Mouse (Mus musculus) heart, embryonic 12.5 days (tissue): ENCODE data around the gene Nthl1. TPM values are rescaled to one million over a fixed set of nuclear protein-coding genes. Genes with fewer than 3 reads are reported as not detected.
A peak's percentile ranks its signal among the peaks of the same experiment; 100 is the strongest.

ENCODE experiments used
- ATAC-seq: fragments of 200-750 bp; cut with Nextera tagmentation; 2 replicates; pipeline ENCODE4 v1.8.0; 2017; ENCODE audit warnings: moderate TSS enrichment, moderate library complexity; ENCODE audit not compliant: insufficient number of reproducible peaks, low FRiP score
- H3K27ac ChIP-seq: fragments of 300-500 bp; sonication (generic); 2 replicates; pipeline ENCODE4 v1.5.1; 2016; ENCODE audit warnings: mild to moderate bottlenecking, moderate library complexity; ENCODE audit not compliant: poor library complexity, severe bottlenecking
- H3K27me3 ChIP-seq: fragments of 300-500 bp; sonication (generic); replicated peaks from 2 replicates; pipeline ENCODE4 v1.6.1; 2016; ENCODE audit warnings: mild to moderate bottlenecking, moderate library complexity
- H3K36me3 ChIP-seq: fragments of 300-500 bp; sonication (generic); 2 replicates; pipeline ENCODE4 v1.6.1; 2016; ENCODE audit warnings: mild to moderate bottlenecking, moderate library complexity
- H3K4me1 ChIP-seq: fragments of 300-500 bp; sonication (generic); replicated peaks from 2 replicates; pipeline ENCODE4 v1.6.1; 2016; ENCODE audit warnings: mild to moderate bottlenecking
- H3K4me2 ChIP-seq: fragments of 300-500 bp; sonication (generic); 2 replicates; pipeline ENCODE4 v1.6.1; 2016; ENCODE audit warnings: mild to moderate bottlenecking, moderate library complexity
- H3K4me3 ChIP-seq: fragments of 300-500 bp; sonication (generic); 2 replicates; pipeline ENCODE4 v1.5.1; 2016; ENCODE audit warnings: mild to moderate bottlenecking
- H3K9ac ChIP-seq: fragments of 300-500 bp; sonication (generic); 2 replicates; pipeline ENCODE4 v1.6.1; 2016; ENCODE audit warnings: mild to moderate bottlenecking, moderate library complexity
- H3K9me3 ChIP-seq: fragments of 300-500 bp; sonication (generic); replicated peaks from 2 replicates; pipeline ENCODE4 v1.6.1; 2016; ENCODE audit warnings: mild to moderate bottlenecking, moderate library complexity
- WGBS: fragments of 180-500 bp; shearing (Covaris S2); methylation state at CpG from one replicate; pipeline ENCODE4 v1.1.7; 2016; 5-methylcytosine and 5-hydroxymethylcytosine counted together
- polyA plus RNA-seq: library from polyadenylated mRNA; unstranded; fragments of >200 nt; fragmentation: Nextera tagmentation; extraction: Ambion mirVana; gene quantifications from 2 replicates; pipeline ENCODE4 v1.2.1, GENCODE M21; 2016

The Nthl1 gene
- polyA plus RNA-seq, 1 experiment from 2014 or later = 8.3 TPM

DNA sequence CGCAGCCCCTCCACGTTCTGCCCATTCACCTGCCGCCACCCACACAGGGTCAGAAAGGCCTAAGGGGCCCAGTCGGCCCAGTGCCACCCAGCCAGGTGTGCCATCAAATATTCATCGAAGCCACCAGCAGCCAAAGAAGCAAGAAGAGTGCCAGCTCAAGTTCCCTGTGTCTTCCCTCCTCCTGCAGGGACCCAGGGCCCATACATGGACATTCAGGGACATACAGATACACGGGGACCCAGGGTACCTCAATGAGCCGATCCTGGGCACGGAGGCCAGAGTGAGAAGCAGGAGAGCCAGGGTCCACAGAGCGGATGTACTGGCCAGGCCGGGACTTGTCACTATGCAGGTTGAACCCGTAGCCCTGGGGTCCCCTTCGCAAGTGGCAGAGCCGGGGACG lies 9.5 kb downstream of the Nthl1 start:
- Histone ChIP-seq H3K4me3 (no peak overlapping the region), H3K27me3 (peaks cover 52% of the 10 kb centered on the region), H3K27ac (no peak overlapping the region), H3K9me3 (no peaks in the 10 kb centered on the region), H3K36me3 (peaks cover 30% of the 10 kb centered on the region), H3K9ac (no peak overlapping the region), H3K4me1 (peaks cover 48% of the 10 kb centered on the region), H3K4me2 (no peak overlapping the region)
- no peak for ATAC-seq
- 90% methylated on average over 14 of the region's 14 CpGs for WGBS

DNA sequence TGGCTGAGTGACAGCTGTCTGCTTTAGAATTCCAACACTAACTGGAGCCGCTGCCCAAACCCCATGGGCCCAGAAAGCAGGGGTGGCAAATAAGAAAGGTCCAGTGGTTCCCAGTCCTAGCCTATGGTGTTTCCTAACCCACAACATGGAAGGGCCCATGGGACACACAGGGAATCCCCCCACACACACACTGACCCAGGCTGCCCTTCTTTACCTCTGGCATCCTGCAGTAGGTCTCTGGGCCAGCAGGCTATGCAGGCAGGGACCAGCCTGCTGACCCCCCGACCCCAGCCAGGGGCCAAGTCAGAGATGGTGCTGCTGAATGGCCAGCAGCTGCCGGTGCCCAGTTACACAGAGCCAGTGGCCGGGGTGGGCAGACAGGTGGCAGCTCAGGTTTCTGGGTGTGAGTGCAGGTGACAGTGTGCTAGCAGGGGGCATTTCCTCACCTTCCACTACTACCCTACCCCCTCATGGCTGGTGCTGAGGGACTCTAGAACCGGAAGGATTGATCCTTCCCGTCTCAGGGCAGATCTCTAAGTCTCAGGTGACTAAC lies 10.4 kb downstream of the Nthl1 start:
- H3K4me3 ChIP-seq = no peak overlapping the region
- peaks cover 51% of the 10 kb centered on the region for H3K4me1 ChIP-seq
- no peak for ATAC-seq
- peaks cover 56% of the 10 kb centered on the region for H3K27me3 ChIP-seq
- peaks cover 30% of the 10 kb centered on the region for H3K36me3 ChIP-seq
- H3K4me2 ChIP-seq = no peak overlapping the region
- H3K27ac ChIP-seq = no peak overlapping the region
- H3K9me3 ChIP-seq = no peaks in the 10 kb centered on the region
- 74% methylated on average over 6 of the region's 6 CpGs for WGBS
- no peak overlapping the region for H3K9ac ChIP-seq

DNA sequence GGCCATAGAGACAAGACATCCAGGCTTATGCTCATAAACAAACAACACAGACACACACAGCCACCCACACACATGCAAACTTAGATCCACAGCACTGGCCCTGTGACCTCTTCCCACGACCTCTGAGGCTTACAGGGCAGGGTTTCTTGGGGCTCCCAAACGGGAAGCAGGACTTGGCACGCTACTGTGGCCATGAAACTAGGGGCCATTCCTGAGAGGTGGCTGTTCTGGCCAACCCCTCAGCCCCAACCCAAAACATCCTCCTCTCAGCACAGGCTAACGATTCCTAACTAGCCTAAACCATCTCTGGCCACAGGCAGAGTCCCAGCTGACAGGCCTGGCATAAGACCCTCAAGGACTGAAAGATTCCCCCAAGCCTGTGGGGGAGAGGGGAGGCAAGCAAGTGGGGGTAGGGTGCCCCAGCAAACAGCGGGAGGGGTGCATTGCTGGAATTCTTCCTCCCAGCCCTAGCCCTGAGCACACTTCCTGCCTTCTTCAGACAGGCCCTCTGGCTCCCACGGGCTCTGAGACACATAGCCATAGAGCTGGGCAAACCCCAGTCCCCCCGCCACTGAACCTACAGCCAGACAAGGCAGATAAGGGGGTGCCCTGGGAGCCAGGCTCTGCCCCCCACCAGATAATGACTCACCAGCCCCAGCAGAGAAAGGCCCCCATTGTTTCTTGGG lies 11.7 kb downstream of the Nthl1 start:
- 30% methylated on average over 7 of the region's 7 CpGs for WGBS
- H3K4me3 ChIP-seq = 0 out of 2 replicates have a peak overlapping the region, but pooled peaks have one; percentile 4
- peak overlapping the region; percentile 55 for H3K9ac ChIP-seq
- H3K9me3 ChIP-seq = no peaks in the 10 kb centered on the region
- ATAC-seq = peak; percentile 44; the same call in 1 of the 2 replicates
- H3K27ac ChIP-seq = peak overlapping the region; percentile 87
- H3K27me3 ChIP-seq = peaks cover 56% of the 10 kb centered on the region
- peaks cover 61% of the 10 kb centered on the region for H3K4me1 ChIP-seq
- peaks cover 24% of the 10 kb centered on the region for H3K36me3 ChIP-seq
- peak overlapping the region; percentile 43 for H3K4me2 ChIP-seq

DNA sequence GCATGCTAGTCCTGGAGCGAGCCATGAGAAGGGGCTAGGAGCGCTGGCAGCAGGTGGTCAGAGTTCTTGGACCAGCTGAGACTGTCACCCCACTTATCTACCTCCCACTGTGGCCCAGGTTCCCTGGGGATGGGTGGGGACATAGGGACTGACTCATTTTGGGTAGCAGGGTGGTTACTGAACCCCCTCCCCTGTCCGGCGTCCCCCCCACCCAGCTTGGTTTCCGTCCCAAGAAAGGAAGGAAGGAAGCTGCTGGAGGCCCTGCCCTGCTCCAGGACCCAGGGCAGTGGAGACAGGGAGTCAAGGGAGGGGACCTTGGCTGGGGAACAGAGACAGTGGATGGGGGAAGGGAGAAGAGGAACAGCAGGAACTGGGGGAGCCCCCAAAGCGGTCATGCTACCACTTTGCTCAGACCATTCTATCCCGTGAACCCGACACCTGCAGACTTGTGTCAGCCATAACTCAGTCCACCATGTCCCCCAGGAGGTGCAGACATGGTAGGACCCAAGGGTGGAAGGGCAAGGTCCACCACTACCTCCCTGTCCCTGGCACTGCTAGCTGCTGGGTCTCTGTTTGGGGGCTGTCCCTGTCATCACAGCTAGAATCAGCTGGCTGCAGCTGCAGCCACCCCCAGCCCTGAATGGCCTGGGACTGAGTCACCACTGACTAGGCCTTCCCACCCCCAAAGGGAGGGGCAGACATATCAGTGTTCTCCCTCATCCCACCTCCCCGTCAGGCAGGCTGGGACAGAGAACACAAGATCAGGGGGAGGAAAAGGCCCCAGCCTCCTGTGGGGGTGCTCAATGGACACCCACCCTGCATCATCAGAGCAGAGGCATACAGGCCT lies 12.6 kb downstream of the Nthl1 start:
- Histone ChIP-seq H3K4me3 (0 out of 2 replicates have a peak overlapping the region, but pooled peaks have one; percentile 4), H3K4me2 (peak overlapping the region; percentile 43), H3K27me3 (peaks cover 52% of the 10 kb centered on the region), H3K9me3 (no peaks in the 10 kb centered on the region), H3K9ac (peak overlapping the region; percentile 55; the same call in 1 of the 2 replicates), H3K4me1 (peaks cover 63% of the 10 kb centered on the region), H3K27ac (peak overlapping the region; percentile 87), H3K36me3 (peaks cover 20% of the 10 kb centered on the region)
- WGBS = 57% methylated on average over 9 of the region's 9 CpGs
- ATAC-seq = peak; percentile 52

DNA sequence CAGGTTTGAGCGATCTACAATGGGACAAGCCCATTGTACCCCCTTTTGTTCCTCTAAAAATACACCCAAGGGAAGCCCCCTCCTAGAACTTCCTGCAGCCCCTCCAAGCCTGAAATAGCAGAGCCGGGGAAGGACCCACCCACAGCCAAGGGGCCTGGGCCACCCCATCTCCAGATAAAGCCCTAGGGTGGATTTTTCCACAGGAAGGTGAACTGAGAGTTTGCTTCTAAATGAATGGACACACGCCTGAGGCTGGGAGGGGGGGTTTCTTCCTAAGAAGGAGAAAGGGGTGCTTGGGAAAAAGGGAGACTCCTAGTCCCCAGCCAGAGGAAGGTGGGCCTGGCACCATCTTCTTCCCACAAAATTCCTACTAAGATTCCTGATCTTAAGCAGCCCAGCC lies 13.4 kb downstream of the Nthl1 start:
- ATAC-seq = peak; percentile 17; the same call in 1 of the 2 replicates
- Histone ChIP-seq H3K9me3 (no peaks in the 10 kb centered on the region), H3K4me2 (peak overlapping the region; percentile 43; the same call in 1 of the 2 replicates), H3K4me1 (peaks cover 66% of the 10 kb centered on the region), H3K36me3 (peaks cover 12% of the 10 kb centered on the region), H3K4me3 (no peak overlapping the region), H3K27me3 (peaks cover 52% of the 10 kb centered on the region), H3K9ac (peak overlapping the region; percentile 28; the same call in 1 of the 2 replicates), H3K27ac (peak overlapping the region; percentile 87)
- WGBS = 40% methylated on average over 3 of the region's 3 CpGs

DNA sequence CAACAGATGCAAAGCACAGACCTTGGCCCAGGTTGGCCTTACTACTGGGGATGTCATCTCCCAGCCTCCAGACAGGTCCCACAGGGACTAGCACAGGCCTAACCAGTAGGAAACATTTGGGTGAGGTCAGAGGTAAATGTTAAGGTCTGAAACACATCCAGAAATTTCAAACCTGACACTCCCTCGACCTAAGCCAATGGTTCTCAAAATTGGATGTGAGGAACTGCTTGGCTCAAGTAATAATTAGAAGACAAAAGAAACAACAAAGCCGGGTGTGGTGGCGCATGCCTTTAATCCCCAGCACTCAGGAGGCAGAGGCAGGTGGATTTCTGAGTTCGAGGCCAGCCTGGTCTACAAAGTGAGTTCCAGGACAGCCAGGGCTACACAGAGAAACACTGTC lies 13.9 kb downstream of the Nthl1 start:
- H3K27ac ChIP-seq = peak overlapping the region; percentile 87
- H3K9me3 ChIP-seq = no peaks in the 10 kb centered on the region
- H3K4me2 ChIP-seq = no peak overlapping the region
- peaks cover 54% of the 10 kb centered on the region for H3K27me3 ChIP-seq
- ATAC-seq = no peak
- H3K4me1 ChIP-seq = peaks cover 66% of the 10 kb centered on the region
- 77% methylated on average over 4 of the region's 4 CpGs for WGBS
- 0 out of 2 replicates have a peak, but pooled peaks cover 10% of the 10 kb centered on the region for H3K36me3 ChIP-seq
- no peak overlapping the region for H3K9ac ChIP-seq
- no peak overlapping the region for H3K4me3 ChIP-seq

DNA sequence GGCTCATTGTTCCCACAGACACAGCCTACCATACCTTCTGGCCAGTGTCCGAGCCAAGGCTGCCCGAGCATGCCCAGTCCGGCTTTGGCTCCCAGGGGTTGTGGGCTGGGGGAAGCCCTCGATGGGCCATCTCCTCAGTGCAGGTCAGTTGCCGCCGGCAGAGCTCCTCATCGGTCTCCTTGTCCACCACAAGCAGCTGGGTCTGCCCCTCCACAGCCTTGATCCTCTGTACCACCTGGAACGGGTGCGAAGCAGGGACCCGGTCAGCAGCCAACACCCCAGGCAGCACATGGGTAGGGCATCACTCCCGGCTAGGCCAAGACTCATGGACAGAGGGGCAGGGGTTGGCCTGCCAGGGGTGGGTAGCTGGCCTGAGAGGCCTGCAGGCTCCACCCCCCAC lies 15.0 kb downstream of the Nthl1 start:
- peak overlapping the region; percentile 87 for H3K27ac ChIP-seq
- peak overlapping the region; percentile 56 for H3K9ac ChIP-seq
- peaks cover 50% of the 10 kb centered on the region for H3K27me3 ChIP-seq
- H3K9me3 ChIP-seq = no peaks in the 10 kb centered on the region
- H3K36me3 ChIP-seq = 0 out of 2 replicates have a peak, but pooled peaks cover 4% of the 10 kb centered on the region
- peak overlapping the region; percentile 96 for H3K4me2 ChIP-seq
- 68% methylated on average over 11 of the region's 11 CpGs for WGBS
- no peak for ATAC-seq
- H3K4me1 ChIP-seq = peaks cover 66% of the 10 kb centered on the region
- H3K4me3 ChIP-seq = peak overlapping the region; percentile 21

DNA sequence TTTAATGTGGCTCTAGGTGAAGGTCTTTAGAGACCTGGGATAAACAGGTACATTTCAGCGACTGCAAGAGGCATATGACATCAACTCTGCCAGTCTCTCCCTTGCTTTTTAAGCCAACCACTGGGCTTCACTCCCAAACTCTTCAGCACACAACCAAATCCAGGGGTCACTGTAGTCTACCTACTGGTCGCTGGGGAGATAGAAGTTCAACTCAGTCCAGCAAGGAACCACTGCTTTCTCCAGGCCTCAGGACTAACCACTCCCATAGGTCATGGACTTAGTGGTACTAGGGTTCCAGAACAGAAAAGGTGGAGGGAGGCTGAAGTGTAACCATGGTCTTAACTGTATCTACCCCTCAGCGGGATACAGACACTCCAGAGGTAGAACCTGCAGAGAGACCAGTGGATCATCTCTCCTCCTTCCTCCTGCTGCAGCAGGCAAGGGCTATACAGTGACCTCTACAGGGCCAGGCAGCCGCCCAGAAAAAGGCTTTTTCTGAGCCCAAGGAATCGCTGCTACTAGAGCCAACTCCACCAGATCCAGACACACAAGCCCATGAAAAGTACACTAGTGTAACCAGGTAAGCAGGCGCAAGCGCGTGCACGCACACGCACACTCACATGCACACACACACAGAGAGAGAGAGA lies 16.4 kb downstream of the Nthl1 start:
- ATAC-seq = no peak
- Histone ChIP-seq H3K4me3 (peak overlapping the region; percentile 77), H3K9ac (peak overlapping the region; percentile 84), H3K27ac (0 out of 2 replicates have a peak overlapping the region, but pooled peaks have one; percentile 68), H3K27me3 (peaks cover 45% of the 10 kb centered on the region), H3K4me2 (peak overlapping the region; percentile 96), H3K4me1 (peaks cover 65% of the 10 kb centered on the region), H3K9me3 (no peaks in the 10 kb centered on the region), H3K36me3 (no peaks in the 10 kb centered on the region)
- 69% methylated on average over 10 of the region's 10 CpGs for WGBS

DNA sequence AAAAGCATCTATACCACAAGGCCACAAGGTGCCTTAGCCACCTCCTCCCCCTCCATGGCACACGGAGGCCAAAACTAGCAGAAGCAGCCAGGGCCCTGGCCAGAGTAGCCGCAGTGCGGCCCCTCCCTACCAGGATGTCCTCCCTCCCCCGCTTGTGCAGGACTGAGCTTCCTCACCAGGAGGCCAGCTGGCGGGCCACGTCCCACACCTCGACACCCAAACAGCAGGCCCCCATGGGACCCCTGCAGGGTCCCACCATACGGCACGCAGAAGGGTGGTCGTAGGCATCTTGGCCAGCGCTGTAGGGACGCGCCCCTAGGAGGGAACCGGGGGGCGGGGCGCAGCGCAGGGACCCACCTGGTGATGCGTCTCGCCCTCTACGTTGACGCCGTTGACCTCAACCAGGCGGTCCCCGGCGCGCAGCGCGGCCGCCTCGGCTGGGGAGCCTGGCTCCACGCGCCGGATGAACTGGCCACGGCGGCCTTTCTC lies 17.1 kb downstream of the Nthl1 start:
- peak; percentile 27 for ATAC-seq
- no peaks in the 10 kb centered on the region for H3K36me3 ChIP-seq
- H3K4me2 ChIP-seq = peak overlapping the region; percentile 96
- H3K4me3 ChIP-seq = peak overlapping the region; percentile 77
- H3K27ac ChIP-seq = peak overlapping the region; percentile 68
- H3K9me3 ChIP-seq = no peaks in the 10 kb centered on the region
- peaks cover 45% of the 10 kb centered on the region for H3K27me3 ChIP-seq
- peak overlapping the region; percentile 84 for H3K9ac ChIP-seq
- WGBS = under 1% methylated on average over 33 of the region's 35 CpGs
- peaks cover 58% of the 10 kb centered on the region for H3K4me1 ChIP-seq

DNA sequence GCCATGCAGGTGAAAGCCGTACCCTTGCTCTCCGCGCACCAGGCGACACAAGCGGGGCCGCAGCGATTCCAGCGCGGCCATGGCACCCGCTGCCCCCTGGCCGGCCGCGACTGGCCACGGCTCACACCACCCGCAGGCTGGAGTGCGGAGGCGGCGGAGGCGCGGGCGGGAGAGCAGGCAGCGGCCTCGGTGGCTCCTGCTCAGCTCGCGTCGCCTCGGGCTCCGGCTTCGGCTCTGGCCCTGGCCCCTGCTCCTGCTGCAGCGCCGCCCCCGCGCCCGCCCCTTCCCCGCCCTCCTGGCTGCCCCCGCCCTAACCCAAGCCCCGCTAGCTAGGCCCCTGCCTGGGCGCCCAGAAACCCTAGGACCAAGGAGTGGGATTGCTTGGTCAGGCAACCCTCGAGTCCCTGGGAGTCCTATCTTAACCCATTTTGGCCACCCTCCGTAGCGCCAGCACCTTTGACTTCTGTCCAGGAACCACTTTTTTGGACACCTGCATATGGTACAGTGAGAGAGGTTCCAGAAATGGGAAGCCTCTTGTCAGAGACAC lies 17.7 kb downstream of the Nthl1 start, which contains the start of gene Slc9a3r2:
Gene Slc9a3r2, minus strand, starts transcription at position 258 of the 547 bp plus-strand sequence.
- no peaks in the 10 kb centered on the region for H3K9me3 ChIP-seq
- no peaks in the 10 kb centered on the region for H3K36me3 ChIP-seq
- H3K4me1 ChIP-seq = peaks cover 52% of the 10 kb centered on the region
- ATAC-seq = peak; percentile 76
- under 1% methylated on average over 35 of the region's 41 CpGs for WGBS
- H3K27me3 ChIP-seq = peaks cover 47% of the 10 kb centered on the region
- peak within 1 kb of the TSS; percentile 68 for H3K27ac ChIP-seq
- H3K4me2 ChIP-seq = peak within 1 kb of the TSS; percentile 96
- peak within 1 kb of the TSS; percentile 84 for H3K9ac ChIP-seq
- peak within 1 kb of the TSS; percentile 77 for H3K4me3 ChIP-seq
